Mouse (Mus musculus) erythroblast, embryonic 14.5 days (primary cell): Measurements from ENCODE around the gene Rasip1. TPM values are rescaled to one million over a fixed set of nuclear protein-coding genes. Genes with fewer than 3 reads are reported as not detected.

Experiments
- H3K27me3 ChIP-seq: 2 replicates; pipeline ENCODE4 v1.6.1; 2012; ENCODE audit warnings: inconsistent platforms; ENCODE audit not compliant: control insufficient read depth
- H3K36me3 ChIP-seq: 2 replicates; pipeline ENCODE4 v1.6.1; 2012; ENCODE audit warnings: mild to moderate bottlenecking, inconsistent platforms; ENCODE audit not compliant: control insufficient read depth
- H3K4me1 ChIP-seq: 2 replicates; pipeline ENCODE4 v1.6.1; 2012; ENCODE audit warnings: inconsistent platforms; ENCODE audit not compliant: control insufficient read depth
- H3K4me3 ChIP-seq: replicated peaks from 2 replicates; pipeline ENCODE3; 2012; ENCODE audit warnings: moderate library complexity, mild to moderate bottlenecking, inconsistent platforms
- H3K9me3 ChIP-seq: 2 replicates; pipeline ENCODE4 v1.6.1; 2012; ENCODE audit warnings: low read length, inconsistent platforms, mixed read lengths; ENCODE audit not compliant: control insufficient read depth
- GATA1 ChIP-seq: IDR thresholded peaks from 2 replicates; pipeline ENCODE4 v1.6.1; 2012; ENCODE audit warnings: low read length, inconsistent platforms, mixed read lengths
- TAL1 ChIP-seq: IDR thresholded peaks from 3 replicates; pipeline ENCODE4 v1.6.1; 2012; ENCODE audit warnings: low read length, inconsistent platforms, mixed read lengths
- polyA plus RNA-seq: library from polyadenylated mRNA; stranded (reverse); fragments of >175 nt; gene quantifications from 2 replicates; pipeline ENCODE4 v1.2.3, GENCODE M21; 2012

The Rasip1 gene
- polyA plus RNA-seq, 1 experiment = 0.04 TPM

DNA sequence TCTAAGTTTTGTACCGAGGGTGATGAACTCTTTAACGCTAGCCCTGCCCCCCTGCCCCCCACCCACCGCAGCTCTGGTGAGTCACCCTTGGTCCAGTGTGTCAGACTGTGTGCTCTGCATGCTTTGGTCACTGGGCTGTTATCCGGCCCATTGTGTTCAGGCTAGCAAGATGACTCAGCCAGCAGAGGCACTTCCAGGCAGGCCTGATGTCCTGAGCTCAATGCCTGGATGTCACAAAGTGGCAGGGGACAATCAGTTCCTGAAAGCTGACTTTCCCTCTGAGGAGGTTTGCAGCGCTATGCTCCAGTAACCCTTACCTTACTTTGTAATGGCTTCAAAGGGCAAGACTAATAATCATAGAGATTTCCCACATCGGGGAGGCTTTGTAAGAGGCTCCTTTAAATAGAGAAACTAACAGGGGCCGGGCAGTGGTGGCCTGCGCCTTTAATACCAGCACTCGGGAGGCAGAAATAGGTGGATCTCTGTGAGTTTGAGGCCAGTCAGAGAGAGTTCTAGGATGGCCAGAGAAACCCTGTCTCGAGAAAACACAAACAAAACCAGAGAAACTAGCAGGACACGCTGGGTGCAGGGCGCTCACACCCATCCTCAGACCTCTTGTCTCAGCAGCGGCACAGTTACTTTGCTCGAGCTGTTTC, 52.8 kb downstream of the Rasip1 start:
- H3K4me1 ChIP-seq = peaks cover 10% of the 10 kb centered on the region
- no peak overlapping the region for H3K4me3 ChIP-seq
- H3K27me3 ChIP-seq = no peaks in the 10 kb centered on the region
- H3K9me3 ChIP-seq = no peaks in the 10 kb centered on the region
- TF ChIP-seq TAL1 (no peak), GATA1 (no peak)
- no peaks in the 10 kb centered on the region for H3K36me3 ChIP-seq

DNA sequence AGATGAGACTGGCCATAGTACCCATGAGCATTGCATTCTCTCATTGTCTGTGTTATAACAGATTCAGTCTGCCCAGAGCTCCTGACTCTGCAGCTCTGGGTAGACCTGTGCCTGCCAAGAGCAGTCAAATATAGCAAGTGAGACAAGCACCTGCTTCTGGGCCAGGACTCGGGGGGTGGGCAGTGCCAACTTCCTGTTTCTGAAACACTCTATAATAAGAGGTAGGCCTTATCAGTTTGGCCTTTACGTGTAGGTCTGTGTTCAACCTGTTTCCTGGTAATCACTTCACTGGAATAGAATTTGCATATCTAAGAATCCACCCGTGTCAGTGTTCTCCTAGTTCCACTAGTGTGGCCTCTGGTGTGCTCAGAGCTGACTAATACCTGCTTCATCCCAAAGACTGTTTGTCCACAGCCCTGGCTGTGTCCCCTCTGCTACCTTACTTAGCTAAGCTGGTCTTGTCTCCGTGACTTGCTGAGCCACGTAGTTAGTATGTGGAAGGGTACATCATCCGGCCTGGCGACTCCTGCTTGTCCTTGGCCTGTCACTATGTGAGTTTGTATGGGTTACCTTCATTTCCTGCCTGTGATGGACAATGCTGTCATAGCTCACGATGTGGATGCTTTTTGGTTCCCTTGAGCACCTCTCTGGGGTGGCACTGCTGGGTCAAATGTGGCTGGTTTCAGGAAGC, 53.9 kb downstream of the Rasip1 start:
- peaks cover 10% of the 10 kb centered on the region for H3K4me1 ChIP-seq
- H3K9me3 ChIP-seq = no peaks in the 10 kb centered on the region
- no peaks in the 10 kb centered on the region for H3K27me3 ChIP-seq
- no peaks in the 10 kb centered on the region for H3K36me3 ChIP-seq
- no peak overlapping the region for H3K4me3 ChIP-seq
- no peak for TF ChIP-seq TAL1
- no peak for TF ChIP-seq GATA1

DNA sequence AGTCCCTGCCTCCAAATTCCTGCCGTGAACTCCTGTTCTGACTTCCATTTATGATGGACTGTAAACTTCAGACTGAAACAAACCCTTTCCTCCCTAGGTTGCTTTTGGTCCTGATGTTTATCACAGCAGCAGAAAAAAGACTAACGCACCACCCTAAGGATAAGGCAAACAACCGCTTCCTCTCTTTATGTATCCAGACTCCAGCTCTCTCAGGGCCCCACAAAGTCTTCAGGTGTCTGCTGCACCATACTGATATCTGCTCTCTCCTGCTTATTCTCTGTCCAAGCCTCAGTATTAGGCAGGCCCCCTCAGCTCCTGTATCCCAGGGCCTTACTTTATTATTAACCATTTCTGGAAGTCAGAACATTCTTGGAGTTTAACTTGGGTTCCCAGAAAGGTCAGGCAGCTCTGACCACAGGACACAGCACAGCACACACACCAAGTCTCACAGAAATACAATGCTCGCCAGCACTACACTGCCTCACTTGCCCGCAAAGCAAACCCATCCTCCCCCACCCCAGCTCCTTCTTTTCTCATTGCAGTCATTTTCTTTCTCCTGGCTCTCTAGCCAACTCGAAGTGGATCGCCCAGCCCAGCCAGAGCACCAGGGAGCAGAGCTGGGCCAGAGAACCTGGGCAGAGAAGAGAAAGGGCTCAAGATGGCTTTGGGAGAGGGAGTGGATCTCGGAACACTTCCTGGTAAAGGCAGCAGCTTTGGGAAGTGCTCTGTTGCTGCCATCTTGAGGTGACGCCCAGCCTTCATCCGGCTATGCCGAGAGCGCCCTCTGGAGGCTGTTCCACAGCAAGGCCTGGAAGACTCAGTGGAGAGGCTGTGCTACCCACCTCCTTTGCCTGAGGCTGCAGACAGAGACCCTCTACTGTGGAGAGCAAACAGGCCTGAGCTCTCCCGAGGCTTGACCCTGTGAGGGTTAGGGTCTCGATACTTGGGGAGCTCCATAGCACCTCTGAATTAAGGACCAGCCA, 55.1 kb downstream of the Rasip1 start:
- TF ChIP-seq GATA1 (no peak), TAL1 (no peak)
- Histone ChIP-seq H3K4me3 (no peak overlapping the region), H3K27me3 (no peaks in the 10 kb centered on the region), H3K9me3 (no peaks in the 10 kb centered on the region), H3K36me3 (no peaks in the 10 kb centered on the region), H3K4me1 (peaks cover 10% of the 10 kb centered on the region)

DNA sequence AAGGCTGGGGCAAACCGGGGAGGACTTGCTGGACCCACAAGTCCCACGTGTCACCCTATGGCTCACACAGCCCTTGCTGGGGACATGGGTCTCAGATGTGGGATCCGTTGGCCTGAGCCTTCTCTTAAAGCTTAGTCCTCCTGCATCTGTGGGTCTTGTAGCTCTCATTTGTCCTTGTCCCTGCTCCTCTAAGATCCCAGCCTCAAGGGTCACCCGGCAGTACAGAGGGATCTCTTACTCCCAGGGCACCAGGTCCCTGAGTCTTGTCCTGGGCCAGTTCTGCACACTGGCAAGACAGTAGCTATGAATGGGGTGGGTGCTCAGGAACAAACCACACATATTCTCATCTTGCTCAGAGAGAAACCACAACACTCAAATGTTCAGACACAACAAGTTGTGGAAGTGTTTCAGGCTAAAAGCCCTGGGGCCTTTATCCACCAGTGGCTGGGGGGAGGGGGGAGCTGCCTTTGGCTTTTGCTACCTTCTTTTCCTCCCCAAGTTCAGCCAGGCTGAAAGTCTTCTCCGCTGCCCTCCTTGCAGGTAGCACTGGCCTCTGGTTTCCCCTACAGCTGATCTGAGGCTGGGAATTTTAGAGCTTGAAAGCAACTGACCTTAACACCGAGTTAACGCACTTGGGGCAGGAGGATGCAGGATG, 56.2 kb downstream of the Rasip1 start, which contains the start of gene Ntn5:
Ntn5 (plus strand) TSS at position 627 of the 655 bp plus-strand sequence.
- TF ChIP-seq TAL1 (no peak), GATA1 (no peak)
- Histone ChIP-seq H3K36me3 (no peaks in the 10 kb centered on the region), H3K27me3 (no peaks in the 10 kb centered on the region), H3K9me3 (no peaks in the 10 kb centered on the region), H3K4me3 (no peak within 1 kb of the TSS), H3K4me1 (peaks cover 10% of the 10 kb centered on the region)

DNA sequence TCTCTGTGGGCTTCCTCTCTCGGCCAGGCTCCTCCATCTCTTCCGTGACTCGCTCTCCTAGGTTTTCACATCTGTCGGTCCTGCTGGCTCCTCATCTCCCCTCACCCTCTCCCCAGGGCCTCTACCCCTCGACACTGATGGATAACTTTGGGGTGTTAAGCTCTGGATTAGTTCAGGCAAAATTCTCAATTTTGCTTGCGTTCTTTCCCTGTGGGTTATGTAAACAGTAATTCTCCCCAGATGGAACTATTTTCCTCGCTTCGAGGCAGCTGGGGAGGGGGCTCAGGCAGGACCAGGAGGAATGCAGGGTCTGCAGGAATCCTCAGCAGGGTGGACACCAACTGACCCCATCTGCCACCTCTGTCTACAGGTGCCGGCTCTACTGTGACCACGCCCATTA, 58.5 kb downstream of the Rasip1 start:
- H3K36me3 ChIP-seq = no peaks in the 10 kb centered on the region
- no peaks in the 10 kb centered on the region for H3K27me3 ChIP-seq
- TF ChIP-seq TAL1 (no peak), GATA1 (no peak)
- peaks cover 10% of the 10 kb centered on the region for H3K4me1 ChIP-seq
- H3K4me3 ChIP-seq = no peak overlapping the region
- H3K9me3 ChIP-seq = no peaks in the 10 kb centered on the region

DNA sequence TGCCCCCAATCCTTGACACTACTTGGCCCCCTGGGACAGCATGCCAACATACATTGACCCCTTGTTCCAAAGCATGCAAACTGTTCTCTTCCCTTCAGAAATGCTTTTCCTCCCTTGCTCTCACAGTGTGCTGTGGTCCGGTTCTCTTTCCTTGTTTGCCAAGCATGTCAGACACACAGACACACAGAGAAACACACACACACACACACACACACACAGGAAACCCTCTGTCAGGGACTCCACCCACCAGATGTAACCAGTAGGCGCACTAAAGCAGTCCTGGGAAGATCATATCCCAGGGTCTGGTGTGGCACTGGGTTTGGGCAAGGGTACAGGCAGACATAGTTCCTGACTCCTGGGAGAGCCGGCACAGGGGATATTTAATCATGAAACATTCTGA, 59.6 kb downstream of the Rasip1 start:
- TF ChIP-seq TAL1 (no peak), GATA1 (no peak)
- no peak overlapping the region for H3K4me3 ChIP-seq

More for the DNA sequence above, 59.6 kb downstream of the Rasip1 start:
- Histone ChIP-seq H3K27me3 (no peaks in the 10 kb centered on the region), H3K36me3 (no peaks in the 10 kb centered on the region), H3K9me3 (no peaks in the 10 kb centered on the region), H3K4me1 (peaks cover 9% of the 10 kb centered on the region)

Other genes starting within 250 kb of the Rasip1 start
- gene Snrnp70, start 231.7 kb upstream of the Rasip1 start, polyA plus RNA-seq = 68.0 and 79.6 TPM in 2 replicates
- gene Kcna7, start 221.8 kb upstream of the Rasip1 start, polyA plus RNA-seq = not detected in 2 replicates
- not detected in 2 replicates for gene Ntf5, start 213.8 kb upstream of the Rasip1 start, polyA plus RNA-seq
- not detected in 2 replicates for gene Lhb, start 206.7 kb upstream of the Rasip1 start, polyA plus RNA-seq
- 0.09 and 0.12 TPM in 2 replicates for gene Gys1, start 192.6 kb upstream of the Rasip1 start, polyA plus RNA-seq
- gene Ruvbl2, start 189.4 kb upstream of the Rasip1 start, polyA plus RNA-seq = 15.2 and 15.3 TPM in 2 replicates
- 3,659 and 3,743 TPM in 2 replicates for gene Ftl1, start 167.6 kb upstream of the Rasip1 start, polyA plus RNA-seq
- 24.4 and 25.7 TPM in 2 replicates for gene Bax, start 160.6 kb upstream of the Rasip1 start, polyA plus RNA-seq
- 0.03 and 0.08 TPM in 2 replicates for gene Tulp2, start 145.6 kb upstream of the Rasip1 start, polyA plus RNA-seq
- not detected in 2 replicates for gene Gm45808, start 140.7 kb upstream of the Rasip1 start, polyA plus RNA-seq
- 0.01 and 0.02 TPM in 2 replicates for gene Dhdh, start 138.7 kb upstream of the Rasip1 start, polyA plus RNA-seq
- 54.7 and 66.6 TPM in 2 replicates for gene Nucb1, start 117.1 kb upstream of the Rasip1 start, polyA plus RNA-seq
- 543 and 840 TPM in 2 replicates for gene Ppp1r15a, start 101.2 kb upstream of the Rasip1 start, polyA plus RNA-seq
- gene Plekha4, start 101.2 kb upstream of the Rasip1 start, polyA plus RNA-seq = 0.42 and 1.0 TPM in 2 replicates
- 0.31 and 0.50 TPM in 2 replicates for gene Hsd17b14, start 72.6 kb upstream of the Rasip1 start, polyA plus RNA-seq
- 1.1 and 2.6 TPM in 2 replicates for gene Bcat2, start 57.3 kb upstream of the Rasip1 start, polyA plus RNA-seq
- not detected in 2 replicates for gene Fgf21, start 12.0 kb upstream of the Rasip1 start, polyA plus RNA-seq
- not detected in 2 replicates for gene Fut1, start 10.2 kb upstream of the Rasip1 start, polyA plus RNA-seq
- 0.05 TPM in 1 of 2 replicates, not detected in the other for gene Izumo1, start 5.7 kb upstream of the Rasip1 start, polyA plus RNA-seq
- gene Mamstr, start 12.5 kb downstream of the Rasip1 start, polyA plus RNA-seq = not detected in 2 replicates
- gene Fut2, start 38.9 kb downstream of the Rasip1 start, polyA plus RNA-seq = 0.09 TPM in 1 of 2 replicates, not detected in the other
- not detected in 2 replicates for gene Ntn5, start 56.5 kb downstream of the Rasip1 start, polyA plus RNA-seq
- not detected in 2 replicates for gene Sec1, start 66.9 kb downstream of the Rasip1 start, polyA plus RNA-seq
- gene Car11, start 72.4 kb downstream of the Rasip1 start, polyA plus RNA-seq = not detected in 2 replicates
- 0.07 TPM in 2 replicates for gene Dbp, start 77.6 kb downstream of the Rasip1 start, polyA plus RNA-seq
- gene Rpl18, start 88.0 kb downstream of the Rasip1 start, polyA plus RNA-seq = 1,232 and 1,322 TPM in 2 replicates
- 5.1 and 5.7 TPM in 2 replicates for gene Sphk2, start 90.5 kb downstream of the Rasip1 start, polyA plus RNA-seq
- 0.03 and 0.11 TPM in 2 replicates for gene Fam83e, start 93.7 kb downstream of the Rasip1 start, polyA plus RNA-seq
- not detected in 2 replicates for gene Spaca4, start 98.3 kb downstream of the Rasip1 start, polyA plus RNA-seq
- gene Lmtk3, start 156.2 kb downstream of the Rasip1 start, polyA plus RNA-seq = 0.01 and 0.04 TPM in 2 replicates
- 0.04 TPM in 1 of 2 replicates, not detected in the other for gene Sult2b1, start 157.2 kb downstream of the Rasip1 start, polyA plus RNA-seq
- 21.7 and 22.4 TPM in 2 replicates for gene Cyth2, start 187.1 kb downstream of the Rasip1 start, polyA plus RNA-seq
- 0.02 and 0.04 TPM in 2 replicates for gene Kcnj14, start 197.3 kb downstream of the Rasip1 start, polyA plus RNA-seq
- gene Grwd1, start 203.5 kb downstream of the Rasip1 start, polyA plus RNA-seq = 1.1 and 1.4 TPM in 2 replicates
- 18.7 and 19.2 TPM in 2 replicates for gene Kdelr1, start 245.3 kb downstream of the Rasip1 start, polyA plus RNA-seq